Mouse (Mus musculus) gastrocnemius, adult 18-20 months (tissue): Measurements from ENCODE around the gene Spon1. TPM values are rescaled to one million over a fixed set of nuclear protein-coding genes. Genes with fewer than 3 reads are reported as not detected.

Source experiments
- DNase-seq: peaks from one replicate; pipeline ENCODE4 v3.0.0; 2021; ENCODE audit warnings: low spot score
- total RNA-seq, 2 experiments: library from RNA; stranded (reverse); gene quantifications; 2 replicates each; pipeline ENCODE4 v1.2.3; 2021

Spon1 gene
- total RNA-seq, 2 experiments from 2014 or later = 2.3 to 3.1 TPM

DNA sequence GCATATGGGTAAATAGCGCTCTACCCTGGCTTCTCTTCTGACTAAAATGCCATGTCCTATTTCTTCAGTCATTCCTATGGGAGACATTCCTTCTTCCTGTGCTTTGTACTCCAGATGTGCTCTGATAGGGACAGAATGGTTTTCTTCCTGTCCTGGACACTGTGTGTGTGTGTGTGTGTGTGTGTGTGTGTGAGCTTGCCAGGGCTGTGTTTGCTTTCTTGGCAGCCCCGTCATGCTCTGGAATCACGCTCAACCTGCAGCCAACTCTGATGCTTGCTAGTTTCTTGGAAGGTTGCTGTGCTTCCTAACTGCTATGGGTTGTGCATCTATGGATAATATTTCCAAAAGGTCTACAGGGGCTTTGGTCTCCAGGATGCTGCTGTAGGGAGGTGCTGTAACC lies 9.1 kb downstream of the Spon1 start:
- peak; percentile 19 for DNase-seq

- DNase-seq = no peak
These were observed 12.7 kb downstream of the Spon1 start for GRCm38 (mm10) chr7:113778546-113778945.

GRCm38 (mm10) chr7:113780286-113780685 lies 14.5 kb downstream of the Spon1 start:
- DNase-seq = no peak

DNA sequence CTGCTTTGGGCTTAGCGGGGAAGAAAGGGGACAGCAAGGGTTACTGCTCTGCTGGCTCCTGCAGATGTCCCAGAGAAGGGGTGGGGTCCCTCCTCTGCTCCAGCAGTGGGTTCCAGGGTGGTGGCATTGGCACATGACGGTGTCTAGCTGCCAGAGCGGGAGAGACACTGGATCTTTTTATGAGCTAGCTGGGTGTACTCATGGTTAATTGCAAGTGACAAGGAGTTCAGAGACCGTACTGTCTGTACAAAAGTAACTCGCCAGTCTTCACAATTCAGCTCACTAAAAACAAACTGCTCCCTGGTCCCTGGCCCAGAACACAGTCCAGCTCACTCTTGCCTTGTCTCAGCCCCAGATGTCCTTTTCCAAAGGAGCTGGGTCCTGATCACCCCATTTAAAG lies 26.2 kb downstream of the Spon1 start:
- DNase-seq = no peak

- DNase-seq = no peak
These were observed 27.1 kb downstream of the Spon1 start for GRCm38 (mm10) chr7:113792871-113793270.

- no peak for DNase-seq
These were observed 29.4 kb downstream of the Spon1 start for GRCm38 (mm10) chr7:113795209-113795608.

DNA sequence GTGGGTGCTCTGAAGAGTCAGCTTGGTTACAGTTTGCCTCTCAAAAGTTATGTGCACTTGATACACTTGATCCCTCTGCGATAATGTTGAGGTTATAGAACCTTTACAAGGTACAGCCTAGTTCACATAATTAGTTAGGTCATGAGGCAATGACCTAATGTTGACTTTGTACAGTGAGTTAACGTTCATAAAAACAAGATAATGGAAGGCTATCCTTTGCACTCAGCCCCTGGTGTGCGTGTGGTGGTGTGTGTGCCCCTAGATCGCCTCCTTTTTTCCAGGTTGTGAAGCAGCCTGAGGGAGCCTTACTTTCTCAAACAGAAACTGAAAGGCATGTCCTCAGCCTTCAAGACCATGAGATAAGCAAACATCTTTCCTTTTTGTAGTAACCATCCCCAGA lies 31.3 kb downstream of the Spon1 start:
- no peak for DNase-seq

DNA sequence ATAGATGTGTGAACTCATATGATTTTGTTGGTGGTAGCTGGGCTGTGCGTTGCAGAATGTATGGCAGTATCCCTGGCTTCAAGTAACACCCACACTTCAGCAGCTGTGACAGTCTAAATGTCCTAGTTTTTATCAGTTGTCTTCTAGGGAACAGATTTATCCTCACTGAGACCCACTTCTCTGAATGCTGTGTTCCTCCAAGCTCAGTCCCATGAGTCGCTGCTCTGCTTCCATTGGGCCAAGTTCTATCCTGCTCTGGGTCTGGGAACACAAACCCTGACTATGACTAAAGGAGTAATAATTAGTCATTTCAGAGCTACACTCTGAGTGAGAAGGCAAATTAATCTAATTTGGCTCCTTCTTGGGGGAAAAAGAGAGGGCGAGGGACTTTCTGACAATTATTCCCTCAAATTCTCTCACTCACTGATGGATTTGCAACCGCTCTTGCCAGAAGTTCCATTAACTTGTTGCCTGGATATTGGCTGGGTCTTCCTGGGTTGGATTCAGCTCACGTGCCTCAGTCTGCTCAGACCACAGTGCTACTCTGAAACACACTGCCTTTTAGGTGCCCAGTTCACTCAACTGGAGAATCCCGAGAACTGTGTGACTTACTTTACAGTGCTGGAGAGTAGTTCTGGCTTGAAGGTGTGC lies 32.9 kb downstream of the Spon1 start:
- DNase-seq = no peak

- DNase-seq = no peak
These were observed 44.0 kb downstream of the Spon1 start for GRCm38 (mm10) chr7:113809781-113810180.

DNA sequence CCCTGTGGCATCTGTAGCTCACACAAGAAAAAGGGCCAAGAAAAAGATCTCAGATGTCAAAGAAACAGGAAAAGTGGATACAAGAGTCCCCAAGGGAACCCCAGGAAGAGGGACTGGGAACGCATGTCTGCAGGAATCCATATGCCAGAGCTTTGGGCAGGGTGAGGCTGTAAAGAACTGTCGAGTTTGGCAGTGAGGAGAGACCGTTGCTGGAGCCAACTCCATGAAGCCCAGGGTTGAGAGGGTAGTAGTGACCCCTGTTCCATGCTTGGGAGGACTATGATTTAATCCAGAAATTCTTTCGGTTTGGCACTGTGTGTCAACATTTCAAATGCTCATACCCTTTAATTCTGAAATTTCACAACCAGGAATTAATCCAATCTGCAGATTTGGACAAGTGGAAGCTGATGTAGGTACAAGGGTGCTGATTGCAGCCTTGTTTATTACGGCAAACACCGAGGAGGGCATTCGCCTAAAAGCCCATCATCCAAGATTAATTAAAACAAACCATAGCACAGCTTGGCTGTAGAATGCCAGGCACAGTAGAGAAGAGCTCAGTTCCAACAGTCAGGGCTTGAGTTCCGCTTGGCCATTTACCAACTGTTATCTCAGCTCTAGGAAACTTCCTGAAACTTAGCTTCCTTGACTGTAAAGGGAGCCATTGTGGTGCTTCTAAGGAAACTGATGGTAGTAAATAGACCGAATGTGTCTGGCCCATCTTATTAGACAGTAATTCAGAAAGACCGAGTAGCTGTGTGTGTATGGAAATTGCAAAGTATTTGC lies 45.8 kb downstream of the Spon1 start:
- no peak for DNase-seq

DNA sequence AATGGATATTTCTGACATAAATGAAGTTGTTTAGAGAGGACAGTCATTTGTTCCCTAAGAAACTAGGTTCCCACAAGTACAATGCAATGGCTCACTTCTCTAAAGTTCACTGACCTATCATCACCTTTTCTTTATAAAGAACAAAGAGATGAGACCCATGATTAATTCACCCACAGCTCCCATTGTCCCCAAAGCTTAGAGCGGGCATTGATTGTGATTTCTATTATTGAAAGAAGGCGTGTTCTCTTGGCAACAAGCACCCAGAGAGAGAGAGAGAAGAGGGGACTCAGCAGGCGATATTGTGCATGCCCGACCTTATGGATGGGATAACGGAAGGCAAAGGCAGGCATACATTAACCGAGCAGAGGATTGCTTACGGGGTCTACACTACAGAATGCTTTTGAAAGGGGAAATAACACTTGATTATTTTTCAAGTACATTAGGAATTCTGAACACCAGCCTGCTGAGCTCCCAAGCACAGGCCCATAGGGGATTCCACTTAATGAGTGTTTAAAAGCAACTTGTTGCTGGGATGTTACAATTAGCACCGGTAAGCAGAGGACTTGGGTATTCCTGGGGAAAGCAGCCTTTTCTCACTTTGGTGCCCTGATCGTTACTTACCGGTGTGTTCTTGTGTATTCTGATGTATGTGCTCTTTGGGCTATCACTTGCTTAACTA lies 48.4 kb downstream of the Spon1 start:
- DNase-seq = no peak

DNA sequence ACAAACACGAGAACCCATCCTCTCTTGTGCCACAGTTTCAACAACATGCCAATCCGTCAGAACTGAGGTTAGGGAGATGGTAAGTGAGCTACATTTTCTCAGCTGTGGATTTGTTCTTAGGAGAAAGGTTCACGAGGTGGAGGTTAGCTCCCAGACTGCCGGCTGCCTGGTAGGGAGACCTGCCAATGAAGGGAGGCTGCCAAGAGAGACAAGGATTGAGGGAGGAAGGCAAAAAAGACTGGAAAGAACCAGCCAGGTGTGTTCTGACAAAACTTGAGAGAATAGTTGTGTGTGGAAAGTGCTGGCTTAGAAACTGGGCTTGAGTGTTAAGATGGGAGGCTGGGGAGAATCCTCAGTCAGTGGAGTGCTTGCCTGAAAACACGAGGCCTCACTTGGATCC lies 49.9 kb downstream of the Spon1 start:
- DNase-seq = no peak

- no peak for DNase-seq
These were observed 51.1 kb downstream of the Spon1 start for GRCm38 (mm10) chr7:113816827-113817334.

- no peak for DNase-seq
These were observed 52.3 kb downstream of the Spon1 start for GRCm38 (mm10) chr7:113818116-113818515.

DNA sequence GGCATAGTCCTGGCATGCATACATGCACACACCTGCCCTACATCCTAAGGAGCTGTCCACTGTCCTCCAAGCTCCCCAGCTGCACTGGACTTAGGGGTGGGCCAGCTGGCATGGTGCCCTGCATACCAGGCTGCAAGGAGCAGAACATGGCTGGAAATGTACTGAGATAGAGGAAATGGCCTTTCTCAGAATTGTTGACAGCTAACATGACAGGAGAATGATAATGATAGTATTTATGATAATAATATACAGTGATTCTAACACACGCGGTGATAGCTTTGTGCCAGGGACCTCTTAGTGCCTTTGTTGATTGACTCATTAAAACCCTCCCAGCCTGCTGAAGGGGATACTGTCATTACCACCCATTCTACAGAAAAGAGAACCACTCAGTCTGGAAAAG lies 54.4 kb downstream of the Spon1 start:
- no peak for DNase-seq

DNA sequence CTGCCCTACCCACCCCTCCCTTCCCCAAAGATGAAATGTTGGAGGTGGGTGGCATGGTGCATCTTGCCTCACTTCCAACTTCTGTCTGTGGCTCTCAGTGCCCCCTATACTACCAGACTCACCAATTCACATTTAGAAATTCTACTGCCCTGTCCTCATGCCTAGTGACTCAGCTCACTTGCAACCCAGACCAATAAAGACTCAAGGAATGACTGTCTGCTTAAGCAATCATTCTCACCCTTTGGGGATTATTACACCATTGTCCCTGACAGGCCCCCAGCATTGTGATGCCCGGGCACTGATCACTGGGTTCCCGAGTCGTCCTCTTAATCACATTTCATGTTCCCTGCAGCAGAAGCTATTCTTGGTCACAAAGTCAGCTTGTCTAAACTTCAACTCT lies 57.2 kb downstream of the Spon1 start:
- DNase-seq = no peak

DNA sequence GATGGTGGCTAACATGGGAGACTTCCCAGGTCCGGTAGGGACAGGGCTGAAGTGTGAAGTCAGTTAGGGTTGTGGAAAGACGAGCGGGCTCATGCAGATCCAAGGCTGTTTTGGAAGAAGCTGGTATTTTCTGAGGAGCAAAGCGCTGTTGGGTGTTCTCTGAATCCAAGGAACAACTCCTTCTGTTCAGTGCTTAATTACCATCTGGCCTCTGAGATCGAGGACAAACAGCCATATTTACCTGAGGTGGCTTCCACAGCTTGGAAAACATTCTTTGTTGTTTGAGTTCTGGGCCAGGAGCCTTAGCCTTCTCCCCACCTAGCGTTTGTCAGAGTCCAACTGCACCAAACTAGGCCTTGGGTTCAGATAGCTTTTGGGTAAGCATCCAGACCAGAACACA lies 58.9 kb downstream of the Spon1 start:
- no peak for DNase-seq

GRCm38 (mm10) chr7:113825498-113826205 lies 59.9 kb downstream of the Spon1 start:
- DNase-seq = no peak

DNA sequence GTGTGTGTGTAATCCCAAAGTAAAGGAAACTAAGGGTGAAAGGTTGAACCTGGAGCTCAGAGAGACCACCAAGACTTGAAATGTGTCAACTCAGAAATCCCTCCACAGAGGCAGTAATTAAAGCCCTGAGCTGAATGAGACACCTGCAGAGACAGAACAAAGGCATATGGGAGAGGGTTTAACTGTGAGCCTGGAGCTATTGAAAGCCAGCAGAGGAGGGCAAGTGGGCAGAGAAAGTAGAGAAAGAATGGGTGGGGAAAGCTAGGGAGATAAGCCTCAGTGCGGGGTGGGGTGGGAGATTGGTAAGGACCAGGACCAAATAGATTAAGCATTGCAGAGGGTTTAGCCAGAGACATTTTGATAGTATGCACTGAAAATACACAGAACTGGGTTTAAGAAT lies 60.7 kb downstream of the Spon1 start:
- DNase-seq = no peak

- no peak for DNase-seq
These were observed 62.3 kb downstream of the Spon1 start for GRCm38 (mm10) chr7:113828122-113828571.

GRCm38 (mm10) chr7:113828576-113828975 lies 62.8 kb downstream of the Spon1 start:
- no peak for DNase-seq

GRCm38 (mm10) chr7:113837151-113837550 lies 71.4 kb downstream of the Spon1 start:
- no peak for DNase-seq
